Mouse (Mus musculus): ENCODE results near the gene Pcdh15.

Gene Pcdh15

GRCm38 (mm10) chr10:73931996-73932679 is 833.0 kb downstream of the Pcdh15 start:
- in situ Hi-C loops (cut with MboI; ENCODE audit: unreplicated experiment in 2 of 2) = no loop called here

GRCm38 (mm10) chr10:73936121-73936520 is 837.0 kb downstream of the Pcdh15 start:
- in situ Hi-C loops (cut with MboI; ENCODE audit: unreplicated experiment in 2 of 2) = no loop called here

- in situ Hi-C loops (cut with MboI; ENCODE audit: unreplicated experiment in 2 of 2) = no loop called here
Observed at GRCm38 (mm10) chr10:73938989-73939388, 839.8 kb downstream of the Pcdh15 start.

- in situ Hi-C loops (cut with MboI; ENCODE audit: unreplicated experiment in 2 of 2) = no loop called here
Observed at GRCm38 (mm10) chr10:73947799-73948198, 848.7 kb downstream of the Pcdh15 start.

GRCm38 (mm10) chr10:73953362-73953761 is 854.2 kb downstream of the Pcdh15 start:
- in situ Hi-C loops (cut with MboI; ENCODE audit: unreplicated experiment in 2 of 2) = no loop called here

GRCm38 (mm10) chr10:73984057-73984456 is 884.9 kb downstream of the Pcdh15 start:
- in situ Hi-C loops (cut with MboI; ENCODE audit: unreplicated experiment in 2 of 2) = no loop called here

- in situ Hi-C loops (cut with MboI; ENCODE audit: unreplicated experiment in 2 of 2) = no loop called here
Observed at GRCm38 (mm10) chr10:74008836-74009235, 909.7 kb downstream of the Pcdh15 start.

- in situ Hi-C loops (cut with MboI; ENCODE audit: unreplicated experiment in 2 of 2) = no loop called here
Observed at GRCm38 (mm10) chr10:74023091-74023490, 923.9 kb downstream of the Pcdh15 start.

- in situ Hi-C loops (cut with MboI; ENCODE audit: unreplicated experiment in 2 of 2) = no loop called here
Observed at GRCm38 (mm10) chr10:74053059-74053458, 953.9 kb downstream of the Pcdh15 start.

- in situ Hi-C loops (cut with MboI; ENCODE audit: unreplicated experiment in 2 of 2) = no loop called here
Observed at GRCm38 (mm10) chr10:74086653-74087052, 987.5 kb downstream of the Pcdh15 start.

GRCm38 (mm10) chr10:74098296-74098695 is 999.2 kb downstream of the Pcdh15 start:
- in situ Hi-C loops (cut with MboI; ENCODE audit: unreplicated experiment in 2 of 2) = no loop called here

- in situ Hi-C loops (cut with MboI; ENCODE audit: unreplicated experiment in 2 of 2) = no loop called here
Observed at GRCm38 (mm10) chr10:74114107-74114506, 1015.0 kb downstream of the Pcdh15 start.

- in situ Hi-C loops (cut with MboI; ENCODE audit: unreplicated experiment in 2 of 2) = no loop called here
Observed at GRCm38 (mm10) chr10:74116817-74117216, 1017.7 kb downstream of the Pcdh15 start.

- in situ Hi-C loops (cut with MboI; ENCODE audit: unreplicated experiment in 2 of 2) = no loop called here
Observed at GRCm38 (mm10) chr10:74123421-74123820, 1024.3 kb downstream of the Pcdh15 start.

GRCm38 (mm10) chr10:74129192-74129591 is 1030.0 kb downstream of the Pcdh15 start:
- in situ Hi-C loops (cut with MboI; ENCODE audit: unreplicated experiment in 2 of 2) = no loop called here

- in situ Hi-C loops (cut with MboI; ENCODE audit: unreplicated experiment in 2 of 2) = no loop called here
Observed at GRCm38 (mm10) chr10:74129665-74130064, 1030.5 kb downstream of the Pcdh15 start.

GRCm38 (mm10) chr10:74130805-74131204 is 1031.7 kb downstream of the Pcdh15 start:
- in situ Hi-C loops (cut with MboI; ENCODE audit: unreplicated experiment in 2 of 2) = no loop called here

GRCm38 (mm10) chr10:74147966-74148365 is 1048.8 kb downstream of the Pcdh15 start:
- in situ Hi-C loops (cut with MboI; ENCODE audit: unreplicated experiment in 2 of 2) = no loop called here

- in situ Hi-C loops (cut with MboI; ENCODE audit: unreplicated experiment in 2 of 2) = no loop called here
Observed at GRCm38 (mm10) chr10:74181921-74182320, 1082.8 kb downstream of the Pcdh15 start.

GRCm38 (mm10) chr10:74203650-74204049 is 1104.5 kb downstream of the Pcdh15 start:
- in situ Hi-C loops (cut with MboI; ENCODE audit: unreplicated experiment in 2 of 2) = no loop called here

- in situ Hi-C loops (cut with MboI; ENCODE audit: unreplicated experiment in 2 of 2) = no loop called here
Observed at GRCm38 (mm10) chr10:74217268-74217667, 1118.1 kb downstream of the Pcdh15 start.

GRCm38 (mm10) chr10:74220439-74220838 is 1121.3 kb downstream of the Pcdh15 start:
- in situ Hi-C loops (cut with MboI; ENCODE audit: unreplicated experiment in 2 of 2) = no loop called here
